Mouse (Mus musculus): ENCODE measurements around the gene Patl2.
"Not testable (repeated sequence)": the region's sequence is repeated elsewhere in the genome, so short reads cannot be mapped to it uniquely, and the experiment has no call there.

Patl2 gene

DNA sequence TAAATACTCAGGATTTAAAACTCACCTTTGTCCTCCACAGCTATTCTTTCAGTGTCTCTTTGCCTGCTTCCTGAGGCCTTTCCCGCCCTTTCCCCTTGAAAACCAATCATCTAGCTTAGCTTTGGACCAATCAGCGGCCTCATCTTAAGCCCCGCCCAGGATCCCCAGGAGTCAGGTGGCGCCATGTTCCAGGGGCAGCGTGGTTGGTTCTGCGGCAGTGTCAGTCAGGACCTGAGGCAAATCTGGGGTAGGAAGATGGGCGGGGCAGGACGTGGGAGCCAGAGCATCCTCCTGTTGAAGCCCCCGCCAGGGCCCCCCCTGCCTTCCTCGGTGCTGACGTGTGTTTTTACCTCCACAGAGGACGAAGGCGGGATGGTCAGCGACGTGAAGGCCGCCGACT, at the start of gene Patl2, which contains the start of gene Terb2:
Gene Patl2, minus strand, starts transcription at position 84 of the 400 bp plus-strand sequence.
Gene Terb2, plus strand, starts transcription at position 167 of the 400 bp plus-strand sequence.
- DNase-seq (ENCODE audit: low spot score in 2 of 2): no peak

DNA sequence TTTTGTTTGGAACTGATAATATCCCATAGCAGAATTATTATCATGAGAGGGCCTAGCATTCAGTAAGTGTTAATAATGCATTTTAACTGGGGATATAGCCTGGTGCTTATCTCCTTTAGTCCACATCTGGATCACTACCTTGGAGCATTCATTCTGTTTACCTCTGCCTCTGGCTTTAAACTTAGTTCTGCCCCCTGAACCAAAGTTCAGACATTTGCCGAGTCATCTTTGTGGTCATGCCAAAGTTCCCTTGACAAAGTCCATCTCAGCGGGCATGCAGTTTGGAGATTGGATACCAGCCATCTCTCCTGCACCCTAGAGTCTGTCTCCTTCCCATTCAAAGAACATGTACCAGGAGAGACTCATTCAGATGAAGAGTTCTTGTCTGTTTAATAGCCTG, 49.4 kb upstream of the Patl2 start:
- DNase-seq (ENCODE audit: low spot score in 2 of 2): no peak

DNA sequence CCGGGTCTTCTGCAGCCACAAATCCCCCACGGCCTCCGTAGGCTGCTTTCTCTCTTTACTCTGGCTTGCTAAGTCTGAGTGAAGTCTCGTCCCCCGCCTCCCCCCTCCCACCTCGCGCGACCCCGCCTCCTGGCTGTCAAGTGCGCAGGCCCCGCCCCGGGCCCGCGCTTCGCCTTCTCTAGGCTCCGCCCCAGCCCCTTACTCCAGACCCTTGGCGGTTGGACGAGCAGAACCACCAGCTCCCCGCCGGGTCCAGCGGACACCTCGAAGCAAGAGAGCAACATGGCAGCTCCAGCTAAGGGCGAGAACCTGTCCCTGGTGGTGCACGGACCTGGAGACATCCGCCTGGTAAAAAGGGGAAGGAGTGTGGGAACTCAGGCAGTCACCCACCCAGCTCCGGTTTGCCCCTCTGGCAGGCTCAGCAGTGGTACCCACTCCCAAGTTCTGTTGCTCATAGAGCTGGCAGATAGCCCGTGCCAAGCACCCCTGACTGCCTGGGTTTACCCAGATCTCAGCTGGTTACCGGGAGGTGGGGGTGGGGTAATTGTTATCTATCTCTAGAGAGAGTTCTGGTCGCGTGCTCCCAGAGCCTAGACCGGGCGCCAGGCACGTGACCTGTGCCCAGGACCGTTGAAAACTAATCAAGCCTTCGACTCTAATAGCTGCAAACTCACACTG, 48.8 kb upstream of the Patl2 start, which contains the start of gene Sord:
Gene Sord, plus strand, starts transcription at position 139 of the 678 bp plus-strand sequence.
- peak; percentile 55 to 82 for DNase-seq (ENCODE audit: low spot score in 2 of 2)

DNA sequence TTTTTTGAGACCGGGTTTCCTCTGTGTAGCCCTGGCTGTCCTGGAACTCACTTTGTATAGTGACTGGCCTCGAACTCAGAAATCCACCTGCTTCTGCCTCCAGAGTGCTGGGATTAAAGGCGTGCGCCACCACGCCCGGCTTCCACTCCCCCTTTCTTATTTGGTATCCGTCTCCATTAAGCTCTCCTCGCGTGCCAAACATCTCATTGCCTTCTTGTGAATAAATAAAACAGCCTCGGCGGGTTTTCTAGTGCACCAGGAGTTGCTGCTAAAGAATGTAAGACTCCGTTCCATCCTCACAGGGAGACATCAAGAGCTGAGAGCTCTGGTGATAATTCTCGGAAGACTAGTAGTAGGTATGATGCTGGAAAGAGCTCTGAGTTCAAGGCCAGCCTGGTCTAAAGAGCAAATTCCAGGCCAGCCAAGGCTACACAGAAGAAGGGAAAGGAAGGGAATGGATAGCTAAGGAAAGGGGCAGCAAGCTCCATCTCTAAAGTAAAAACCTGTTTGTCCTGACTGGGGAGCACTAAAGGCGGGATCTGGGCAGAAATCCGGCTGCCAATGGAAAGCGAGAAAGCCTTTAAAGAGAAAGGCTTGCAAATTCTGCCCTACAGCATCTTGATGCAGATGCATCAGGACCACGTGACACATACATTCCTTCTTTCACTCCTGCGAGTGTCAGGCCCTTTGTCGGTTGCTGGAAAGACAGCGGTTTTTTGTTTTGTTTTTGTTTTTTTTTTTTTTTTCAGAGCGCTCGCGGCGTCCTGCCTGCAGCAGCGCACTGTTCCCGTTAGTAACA, 48.0 kb upstream of the Patl2 start:
- peak in 1 of 2 experiments; percentile 4 for DNase-seq (ENCODE audit: low spot score in 2 of 2)

DNA sequence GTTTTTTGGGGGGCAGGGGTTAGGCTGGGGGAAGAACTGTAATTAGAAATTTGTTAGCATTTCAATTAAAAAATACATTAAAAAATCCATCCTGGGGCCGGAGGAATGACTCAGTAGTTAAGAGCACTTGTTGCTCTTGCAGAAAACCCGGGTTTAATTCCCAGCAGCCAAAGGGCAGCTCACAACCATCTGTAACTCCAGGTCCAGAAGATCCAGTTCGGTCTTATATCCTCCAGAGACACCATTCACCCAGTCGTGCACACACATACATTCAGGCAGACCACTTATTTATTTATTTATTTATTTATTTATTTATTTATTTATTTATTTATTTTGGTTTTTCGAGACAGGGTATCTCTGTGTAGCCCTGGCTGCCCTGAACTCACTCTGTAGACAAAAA, 47.4 kb upstream of the Patl2 start:
- no peak for DNase-seq (ENCODE audit: low spot score in 2 of 2)

DNA sequence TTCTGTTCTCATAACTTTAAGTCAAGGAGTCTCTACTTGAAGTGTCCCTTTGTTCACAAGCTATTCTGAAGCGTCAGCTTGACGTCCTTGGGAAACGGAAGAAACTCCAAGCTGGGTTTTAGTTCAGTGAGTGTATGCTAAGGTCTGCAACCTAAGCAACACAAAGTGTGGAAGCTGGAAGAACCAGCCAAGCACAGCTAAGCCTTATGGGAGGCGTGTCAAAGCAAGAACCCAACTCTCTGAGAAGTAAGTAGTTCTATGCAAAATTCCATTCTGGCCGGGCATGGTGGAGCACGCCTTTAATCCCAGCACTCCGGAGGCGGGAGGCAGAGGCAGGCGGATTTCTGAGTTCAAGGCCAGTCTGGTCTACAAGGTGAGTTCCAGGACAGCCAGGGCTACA, 45.6 kb upstream of the Patl2 start:
- no peak for DNase-seq (ENCODE audit: low spot score in 2 of 2)

DNA sequence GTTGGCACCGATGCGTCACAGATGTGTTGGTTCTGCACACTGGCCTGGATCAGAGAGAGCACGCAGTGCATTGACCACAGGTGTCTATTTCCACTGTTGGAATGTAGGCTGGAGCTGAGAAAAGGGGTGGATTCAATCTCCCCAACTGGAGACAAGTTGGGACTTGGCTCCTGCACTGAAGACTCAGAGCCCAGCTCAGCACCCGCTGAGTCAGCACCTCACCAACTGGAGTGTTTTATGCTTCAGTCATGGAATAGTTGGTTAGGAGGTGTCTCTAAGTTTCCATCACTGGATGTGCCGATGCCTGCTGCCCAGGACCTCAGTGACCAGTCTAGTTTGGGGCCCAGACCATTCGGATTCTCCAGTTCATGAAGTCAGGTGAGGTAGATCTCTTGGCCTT, 44.4 kb upstream of the Patl2 start:
- DNase-seq (ENCODE audit: low spot score in 2 of 2): no peak

DNA sequence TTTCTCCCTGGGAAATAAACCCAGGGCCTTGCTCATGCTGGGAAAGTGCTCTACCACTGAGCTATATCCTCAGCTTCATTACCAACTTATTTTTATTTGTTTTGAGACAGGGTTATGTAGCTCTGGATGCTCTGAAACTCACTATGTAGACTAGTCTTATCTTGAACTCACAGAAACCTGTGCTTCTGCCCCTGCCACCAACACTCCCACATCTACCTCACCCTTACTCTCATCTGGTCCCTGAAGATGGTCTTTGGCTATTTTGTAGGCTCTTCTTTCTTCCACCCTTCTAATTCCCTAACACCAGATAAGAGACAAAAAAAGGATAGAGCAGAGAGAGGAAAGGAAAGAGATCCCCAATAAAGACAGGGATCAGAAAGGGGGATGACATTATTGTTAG, 37.7 kb upstream of the Patl2 start:
- no peak for DNase-seq (ENCODE audit: low spot score in 2 of 2)

DNA sequence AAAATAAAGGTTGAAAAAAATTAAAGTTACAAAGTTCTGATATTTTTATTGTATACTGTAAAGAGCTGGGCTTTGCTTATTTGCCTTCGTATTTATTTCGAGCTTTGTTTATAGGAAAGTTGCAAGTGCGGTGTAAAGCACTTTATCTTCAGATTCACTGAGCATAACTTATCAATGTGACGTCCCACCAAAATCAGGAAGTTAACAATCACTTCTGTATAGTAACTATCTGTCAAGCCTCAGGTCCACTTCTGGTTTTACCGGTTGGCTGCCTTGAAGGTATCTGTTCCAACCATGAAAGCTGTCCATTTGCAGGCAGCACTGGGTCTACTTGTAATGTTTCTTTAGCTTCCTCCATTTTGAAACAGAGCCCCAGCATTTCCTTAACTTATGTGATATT, 36.3 kb upstream of the Patl2 start:
- DNase-seq (ENCODE audit: low spot score in 2 of 2): no peak

DNA sequence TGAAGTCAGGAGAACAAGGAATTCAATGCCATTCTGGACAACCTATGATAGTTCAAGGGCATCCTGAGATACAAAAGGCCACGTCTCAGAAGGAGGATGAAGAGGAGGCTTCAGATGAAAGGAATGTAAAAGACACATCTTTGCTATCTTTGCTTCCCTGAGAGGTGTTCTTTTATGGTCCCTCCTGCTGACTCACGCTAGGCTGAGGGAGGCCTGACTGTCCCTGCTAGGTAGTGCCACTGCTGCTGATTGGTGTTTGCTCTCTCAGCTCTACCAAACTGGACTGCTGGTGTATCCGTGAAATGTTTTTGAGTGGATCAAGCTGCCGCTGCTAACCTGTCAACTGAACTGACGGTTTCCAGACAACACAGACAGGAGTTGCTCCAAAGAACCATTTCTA, 35.8 kb upstream of the Patl2 start:
- DNase-seq (ENCODE audit: low spot score in 2 of 2): no peak

DNA sequence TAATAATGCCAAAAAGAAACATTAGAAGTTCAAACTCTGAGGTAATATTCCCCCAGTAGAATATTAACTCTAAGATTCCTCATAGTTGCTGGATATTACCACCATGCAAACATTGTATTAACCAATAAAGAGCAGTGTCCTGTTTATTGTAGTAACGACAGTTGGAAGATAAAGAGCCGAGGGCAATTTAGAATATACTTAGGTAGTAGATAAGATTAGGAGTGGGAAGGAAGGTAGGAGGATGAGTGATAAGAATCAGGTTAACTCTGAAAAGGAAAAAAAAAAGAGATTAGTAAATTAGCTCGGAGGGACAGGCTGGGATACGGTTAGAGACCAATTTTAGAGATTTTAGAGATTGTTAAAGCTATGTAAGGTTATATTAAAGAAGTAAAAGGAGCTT, 35.4 kb upstream of the Patl2 start:
- DNase-seq (ENCODE audit: low spot score in 2 of 2): no peak

DNA sequence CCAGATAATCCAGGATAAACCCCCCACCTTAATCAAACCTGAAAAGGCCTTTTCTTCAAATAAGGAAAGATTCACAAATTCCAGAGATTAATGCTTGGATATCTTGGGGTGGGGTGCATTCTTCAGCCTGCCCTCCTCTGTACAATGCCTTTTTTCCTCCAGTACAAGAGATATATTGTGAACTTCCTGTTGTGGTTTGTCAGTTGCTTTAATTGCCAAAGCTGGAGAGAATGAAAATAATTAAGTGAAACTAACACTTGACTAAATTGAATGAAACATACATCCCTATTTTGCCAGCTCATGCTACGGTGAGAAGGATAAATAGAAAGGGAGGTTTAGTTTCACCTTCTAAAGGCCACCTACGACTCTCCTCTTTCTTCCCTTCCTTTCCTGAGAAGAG, 32.2 kb upstream of the Patl2 start:
- DNase-seq (ENCODE audit: low spot score in 2 of 2): no peak

DNA sequence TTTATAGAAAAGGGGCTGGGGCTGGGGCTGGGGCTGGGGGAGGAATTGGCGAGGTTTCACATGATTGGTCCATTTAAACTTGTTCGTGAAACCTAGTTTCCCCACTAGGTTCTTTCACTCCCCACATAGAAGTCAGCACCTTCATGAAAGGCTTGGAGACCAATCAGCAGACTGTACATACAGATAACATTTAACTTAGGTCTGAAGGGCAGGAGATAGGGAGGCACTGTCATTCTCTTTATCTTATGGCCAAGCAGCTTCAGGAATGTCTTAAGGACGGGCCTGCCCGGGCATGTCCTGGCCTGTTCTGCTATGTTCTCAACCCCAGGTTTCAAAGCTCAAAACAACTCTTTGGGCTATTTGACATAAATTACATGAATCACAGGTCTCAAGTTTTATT, 31.1 kb upstream of the Patl2 start:
- not testable (repeated sequence) for DNase-seq (ENCODE audit: low spot score in 2 of 2)

DNA sequence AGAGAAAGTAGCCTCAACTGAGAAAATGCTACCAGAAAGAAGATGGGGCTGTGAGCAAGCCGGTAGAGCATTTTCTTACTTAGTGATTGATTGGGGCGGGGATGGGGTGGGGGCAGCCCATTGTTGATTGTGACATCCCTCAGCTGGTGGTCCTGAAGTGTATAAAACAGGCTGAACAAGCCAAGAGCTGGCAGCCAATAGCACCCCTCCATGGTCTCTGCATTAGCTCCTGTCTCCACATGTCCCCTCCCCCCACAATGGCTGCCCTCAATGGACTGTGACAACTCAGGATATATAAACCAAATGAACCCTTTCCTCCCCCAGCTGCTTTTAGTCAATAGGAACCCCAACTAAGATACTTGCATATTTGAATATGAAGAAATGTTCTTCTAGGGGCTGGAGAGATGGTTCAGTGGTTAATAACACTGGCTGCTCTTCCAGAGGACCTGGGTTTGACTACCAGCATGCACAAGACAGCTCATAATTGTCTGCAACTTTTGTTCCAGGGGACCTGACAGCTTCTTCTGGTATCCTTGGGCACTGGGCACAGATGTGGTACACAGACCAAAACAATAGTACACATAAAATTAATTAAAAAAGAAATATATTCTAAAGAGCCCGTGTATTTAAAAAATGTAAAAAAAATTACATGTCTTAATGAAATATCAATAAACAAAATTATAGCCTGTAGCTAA, 24.7 kb upstream of the Patl2 start:
- no peak for DNase-seq (ENCODE audit: low spot score in 2 of 2)

DNA sequence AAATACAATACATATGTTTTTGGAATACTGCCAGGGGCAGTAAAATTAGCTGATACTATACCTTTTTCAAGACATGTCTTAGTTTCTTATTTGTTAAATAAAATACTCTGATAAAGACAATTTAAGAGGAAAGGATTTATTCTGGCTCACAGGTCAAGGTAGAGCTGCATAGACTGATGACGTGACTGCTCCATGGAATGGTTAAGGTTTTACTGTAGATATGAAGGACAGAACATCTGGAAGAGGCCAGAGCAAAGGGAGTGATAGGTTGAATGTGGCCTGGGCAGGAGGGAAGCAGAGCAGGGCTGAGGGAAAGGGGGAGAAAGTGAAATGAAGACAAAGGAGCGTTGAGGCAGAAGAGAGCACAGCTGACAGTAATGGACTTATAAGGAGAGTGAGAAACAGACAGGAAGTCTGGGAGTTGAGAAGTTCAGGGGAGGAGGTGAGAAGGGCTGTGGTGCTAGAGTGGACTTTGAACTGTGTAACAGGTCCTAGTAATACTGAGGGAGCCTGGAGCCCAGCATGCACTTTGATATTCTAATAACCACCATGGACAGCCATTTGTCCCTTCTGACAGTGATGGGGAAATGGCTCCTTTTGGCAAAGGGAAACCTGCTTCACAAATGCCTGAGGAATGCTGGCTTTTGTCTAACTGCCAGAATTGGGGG, 20.6 kb upstream of the Patl2 start:
- DNase-seq (ENCODE audit: low spot score in 2 of 2): no peak

DNA sequence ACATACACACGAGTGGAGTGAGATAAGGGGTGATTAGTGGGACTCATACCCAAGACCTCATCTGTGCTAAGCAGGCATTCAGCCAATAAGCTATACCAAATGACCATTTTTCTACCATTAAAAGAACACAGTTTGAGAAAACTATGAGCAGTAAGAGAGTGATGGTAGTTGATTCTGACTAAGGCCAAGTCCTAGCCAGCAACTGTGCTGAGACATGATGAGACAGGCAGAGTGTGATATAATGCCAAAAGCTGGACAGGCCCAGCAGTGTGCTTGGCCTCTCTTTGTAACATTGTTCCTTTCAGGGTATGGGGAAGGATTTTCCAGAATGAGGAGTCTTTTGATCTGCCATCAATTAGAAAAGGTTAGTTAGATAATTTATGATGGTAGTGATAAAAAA, 15.5 kb upstream of the Patl2 start:
- no peak for DNase-seq (ENCODE audit: low spot score in 2 of 2)

DNA sequence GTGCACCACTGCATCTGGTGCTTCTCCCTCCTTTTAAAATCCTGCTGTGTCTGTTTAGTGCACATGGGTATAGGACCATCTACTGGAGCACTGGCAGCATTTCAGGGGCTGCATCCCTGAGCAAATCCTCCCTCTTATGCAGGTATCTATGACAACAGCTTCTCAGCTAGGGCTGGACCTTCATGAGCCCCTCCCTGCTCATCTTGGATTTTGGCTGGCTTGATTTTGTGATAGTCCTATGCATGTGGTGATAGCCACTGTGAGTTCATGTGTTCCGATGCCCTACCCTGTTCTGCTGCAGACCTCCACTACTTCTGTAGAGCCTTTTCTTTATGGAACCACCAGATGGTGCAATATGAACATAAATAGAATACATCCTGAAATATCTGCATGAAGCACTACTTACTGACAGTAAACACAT, 8.5 kb upstream of the Patl2 start:
- DNase-seq (ENCODE audit: low spot score in 2 of 2): peak in 1 of 2 experiments; percentile 2

DNA sequence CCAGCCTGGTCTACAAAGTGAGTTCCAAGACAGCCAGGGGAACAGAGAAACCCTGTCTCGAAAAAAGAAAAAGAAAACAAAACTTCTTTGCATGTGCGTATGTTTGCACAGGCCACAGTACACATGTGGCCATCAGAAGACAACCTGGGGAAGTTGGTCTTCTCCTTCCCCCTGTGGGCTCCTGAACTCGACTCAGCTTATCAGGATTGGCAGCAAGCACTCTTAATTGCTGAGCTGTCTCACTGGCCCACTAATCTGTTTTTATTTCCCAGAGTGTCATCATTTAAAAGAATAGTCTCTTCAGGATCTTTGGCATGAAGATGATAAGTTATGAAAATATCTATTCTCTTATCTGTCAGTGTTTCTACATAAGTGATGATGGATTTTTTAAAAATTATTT, 5.9 kb upstream of the Patl2 start:
- no peak for DNase-seq (ENCODE audit: low spot score in 2 of 2)

DNA sequence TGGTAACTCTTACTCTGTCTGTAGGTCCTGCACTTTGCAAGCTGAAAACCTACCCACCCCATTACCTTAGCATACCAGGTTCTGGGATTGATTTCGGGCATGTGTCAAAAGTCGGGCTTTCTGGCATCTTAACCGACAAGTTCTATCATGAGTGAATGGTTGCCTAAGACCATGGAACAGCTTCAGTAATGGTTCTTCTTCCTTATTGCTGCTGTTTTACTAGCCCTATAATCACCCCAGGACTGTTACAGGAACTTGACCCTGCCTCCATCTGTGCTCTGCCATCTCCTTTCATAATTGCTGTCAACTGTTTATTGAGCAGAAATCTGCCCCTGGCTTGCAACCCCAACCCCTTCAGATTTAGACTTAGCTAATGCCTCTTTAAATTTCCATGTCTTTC, 762 bp upstream of the Patl2 start:
- DNase-seq (ENCODE audit: low spot score in 2 of 2): no peak

DNA sequence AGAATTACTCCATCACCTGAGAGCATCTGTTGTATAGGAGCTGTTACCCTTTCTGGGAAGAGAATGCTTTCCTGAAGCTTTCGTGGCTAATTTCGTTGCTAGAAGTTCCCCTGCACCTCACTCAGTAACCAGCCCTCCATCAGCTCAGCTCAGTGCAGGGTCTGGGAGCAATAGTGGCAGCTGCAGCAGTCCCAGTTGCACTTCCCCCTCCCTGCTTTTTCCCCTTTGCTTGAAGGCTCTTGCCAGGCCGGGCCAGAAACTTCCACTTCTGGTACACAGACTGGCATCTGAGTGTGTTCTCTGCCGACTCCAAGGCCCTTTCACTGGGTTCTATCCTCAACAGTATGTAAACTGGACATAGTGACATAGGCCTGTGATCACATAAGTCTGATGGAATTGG, 903 bp downstream of the Patl2 start:
- DNase-seq (ENCODE audit: low spot score in 2 of 2): no peak

DNA sequence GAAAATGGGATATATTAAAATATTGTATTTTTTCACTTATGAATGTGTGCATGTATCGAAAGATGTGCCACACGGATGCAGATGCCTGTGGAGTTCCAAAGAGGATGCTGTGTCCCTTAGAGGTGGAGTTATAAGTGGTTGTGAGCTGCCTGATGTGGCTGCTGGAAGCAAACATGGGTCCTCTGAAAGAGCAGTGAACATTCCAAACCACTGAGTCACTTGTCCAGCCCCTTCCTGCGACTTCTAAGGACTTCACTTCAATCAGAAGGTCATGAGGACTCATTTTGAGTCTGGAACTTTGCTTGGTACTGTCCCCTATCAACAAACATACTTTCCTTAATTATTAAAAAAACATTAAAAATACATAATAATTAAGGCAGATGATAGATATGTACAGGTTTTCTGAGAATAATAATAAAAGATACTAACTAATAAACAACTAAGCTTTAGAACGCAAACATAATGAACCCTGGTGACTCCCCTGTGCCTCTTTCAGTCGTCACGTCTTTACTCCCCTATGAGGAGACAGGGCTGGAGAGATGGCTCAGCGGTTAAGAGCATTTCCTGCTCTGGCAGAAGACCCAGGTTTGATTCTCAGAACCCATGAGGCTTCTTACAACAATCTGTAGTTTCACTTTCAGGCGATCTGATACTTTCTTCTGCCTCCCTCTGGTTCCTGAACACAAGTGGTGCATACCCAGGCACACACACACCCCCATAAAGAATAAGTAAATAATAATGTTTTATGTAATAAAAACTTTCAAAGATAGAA, 5.8 kb downstream of the Patl2 start:
- no peak for DNase-seq (ENCODE audit: low spot score in 2 of 2)

All from cerebellum, postnatal 4 days (tissue).